Mouse (Mus musculus): Measurements from ENCODE around the gene Syce1.

GRCm38 (mm10) chr7:140763447-140764020, 24.1 kb downstream of the Syce1 start, which contains the start of gene Cyp2e1:
- no peak for TF ChIP-seq CTCF (IDR thresholded peaks at IDR 0.05; ENCODE audit: borderline replicate concordance, insufficient read depth, low read depth, low read length)
- no peak for TF ChIP-seq POLR2A (IDR thresholded peaks at IDR 0.05; ENCODE audit: borderline replicate concordance, insufficient read depth, low read length)

All from cerebellum, adult 2 months (tissue).